Mouse (Mus musculus): Measurements from ENCODE around the gene Arhgef6. TPM values are rescaled to one million over a fixed set of nuclear protein-coding genes. Genes with fewer than 3 reads are reported as not detected.

Gene Arhgef6
- total and polyA plus RNA-seq, 2 experiments from 2014 or later, result 3.4 to 7.4 TPM

- ATAC-seq, result peak; percentile 86
These were observed 11.9 kb downstream of the Arhgef6 start for GRCm38 (mm10) chrX:57326487-57327221.

GRCm38 (mm10) chrX:57325861-57326461, 12.6 kb downstream of the Arhgef6 start:
- Histone ChIP-seq H3K9me3 (ENCODE audit: low read length) (no peaks in the 10 kb centered on the region), H3K36me3 (ENCODE audit: insufficient read depth) (no peaks in the 10 kb centered on the region), H3K4me3 (ENCODE audit: low read depth, low read length) (peak overlapping the region; percentile 41), H3K9ac (peak overlapping the region; percentile 45), H3K27ac (ENCODE audit: low read depth, low read length) (no peak overlapping the region), H3K4me2 (ENCODE audit: low read depth) (peak overlapping the region; percentile 59), H3K4me1 (ENCODE audit: insufficient read depth) (no peaks in the 10 kb centered on the region), H3K27me3 (ENCODE audit: insufficient read depth, low read length) (no peaks in the 10 kb centered on the region)
- peak; percentile 78 for ATAC-seq
- no peak for DNase-seq
- TF ChIP-seq CTCF (IDR thresholded peaks at IDR 0.05; ENCODE audit: low read depth), result no peak
- WGBS, result 22% methylated on average over 29 of the region's 29 CpGs

More at GRCm38 (mm10) chrX:57326487-57327221, 11.9 kb downstream of the Arhgef6 start:
- WGBS, result 32% methylated on average over 16 of the region's 16 CpGs
- no peak for DNase-seq
- H3K4me2 ChIP-seq (ENCODE audit: low read depth), result peak overlapping the region; percentile 59
- H3K27me3 ChIP-seq (ENCODE audit: insufficient read depth, low read length), result no peaks in the 10 kb centered on the region
- H3K27ac ChIP-seq (ENCODE audit: low read depth, low read length), result no peak overlapping the region
- peak overlapping the region; percentile 41 for H3K4me3 ChIP-seq (ENCODE audit: low read depth, low read length)
- H3K9me3 ChIP-seq (ENCODE audit: low read length), result no peaks in the 10 kb centered on the region
- no peak for TF ChIP-seq CTCF (IDR thresholded peaks at IDR 0.05; ENCODE audit: low read depth)
- H3K9ac ChIP-seq, result peak overlapping the region; percentile 45
- H3K4me1 ChIP-seq (ENCODE audit: insufficient read depth), result no peaks in the 10 kb centered on the region
- H3K36me3 ChIP-seq (ENCODE audit: insufficient read depth), result no peaks in the 10 kb centered on the region

- Histone ChIP-seq H3K27me3 (ENCODE audit: insufficient read depth, low read length) (no peaks in the 10 kb centered on the region), H3K27ac (ENCODE audit: low read depth, low read length) (no peak overlapping the region), H3K9ac (no peak overlapping the region), H3K4me3 (ENCODE audit: low read depth, low read length) (no peak overlapping the region), H3K9me3 (ENCODE audit: low read length) (no peaks in the 10 kb centered on the region), H3K4me2 (ENCODE audit: low read depth) (no peak overlapping the region), H3K36me3 (ENCODE audit: insufficient read depth) (no peaks in the 10 kb centered on the region), H3K4me1 (ENCODE audit: insufficient read depth) (no peaks in the 10 kb centered on the region)
- no peak for TF ChIP-seq CTCF (IDR thresholded peaks at IDR 0.05; ENCODE audit: low read depth)
- WGBS, result 74% methylated on average over 6 of the region's 6 CpGs
- no peak for ATAC-seq
- DNase-seq, result no peak
These were observed 13.6 kb downstream of the Arhgef6 start for GRCm38 (mm10) chrX:57324891-57325290.

GRCm38 (mm10) chrX:57312066-57312465, 26.5 kb downstream of the Arhgef6 start:
- Histone ChIP-seq H3K27ac (ENCODE audit: low read depth, low read length) (no peak overlapping the region), H3K4me2 (ENCODE audit: low read depth) (no peak overlapping the region), H3K4me3 (ENCODE audit: low read depth, low read length) (no peak overlapping the region), H3K4me1 (ENCODE audit: insufficient read depth) (no peaks in the 10 kb centered on the region), H3K36me3 (ENCODE audit: insufficient read depth) (no peaks in the 10 kb centered on the region), H3K9me3 (ENCODE audit: low read length) (no peaks in the 10 kb centered on the region), H3K27me3 (ENCODE audit: insufficient read depth, low read length) (no peaks in the 10 kb centered on the region), H3K9ac (no peak overlapping the region)
- 81% methylated on average over 5 of the region's 5 CpGs for WGBS
- ATAC-seq, result no peak
- no peak for DNase-seq
- no peak for TF ChIP-seq CTCF (IDR thresholded peaks at IDR 0.05; ENCODE audit: low read depth)

GRCm38 (mm10) chrX:57309993-57310392, 28.5 kb downstream of the Arhgef6 start:
- Histone ChIP-seq H3K9ac (no peak overlapping the region), H3K27ac (ENCODE audit: low read depth, low read length) (no peak overlapping the region), H3K4me3 (ENCODE audit: low read depth, low read length) (no peak overlapping the region), H3K9me3 (ENCODE audit: low read length) (no peaks in the 10 kb centered on the region), H3K4me2 (ENCODE audit: low read depth) (no peak overlapping the region), H3K4me1 (ENCODE audit: insufficient read depth) (no peaks in the 10 kb centered on the region), H3K27me3 (ENCODE audit: insufficient read depth, low read length) (no peaks in the 10 kb centered on the region), H3K36me3 (ENCODE audit: insufficient read depth) (no peaks in the 10 kb centered on the region)
- DNase-seq (no peak), ATAC-seq (no peak)
- no peak for TF ChIP-seq CTCF (IDR thresholded peaks at IDR 0.05; ENCODE audit: low read depth)
- WGBS, result 62% methylated on average over 2 of the region's 2 CpGs

GRCm38 (mm10) chrX:57306747-57307146, 31.8 kb downstream of the Arhgef6 start:
- Histone ChIP-seq H3K27me3 (ENCODE audit: insufficient read depth, low read length) (no peaks in the 10 kb centered on the region), H3K4me3 (ENCODE audit: low read depth, low read length) (no peak overlapping the region), H3K9ac (no peak overlapping the region), H3K9me3 (ENCODE audit: low read length) (no peaks in the 10 kb centered on the region), H3K27ac (ENCODE audit: low read depth, low read length) (no peak overlapping the region), H3K4me2 (ENCODE audit: low read depth) (no peak overlapping the region), H3K36me3 (ENCODE audit: insufficient read depth) (no peaks in the 10 kb centered on the region), H3K4me1 (ENCODE audit: insufficient read depth) (no peaks in the 10 kb centered on the region)
- no peak for TF ChIP-seq CTCF (IDR thresholded peaks at IDR 0.05; ENCODE audit: low read depth)
- 81% methylated on average over 6 of the region's 6 CpGs for WGBS
- DNase-seq (no peak), ATAC-seq (no peak)

- Histone ChIP-seq H3K27me3 (ENCODE audit: insufficient read depth, low read length) (no peaks in the 10 kb centered on the region), H3K36me3 (ENCODE audit: insufficient read depth) (no peaks in the 10 kb centered on the region), H3K4me1 (ENCODE audit: insufficient read depth) (no peaks in the 10 kb centered on the region), H3K9ac (no peak overlapping the region), H3K4me2 (ENCODE audit: low read depth) (no peak overlapping the region), H3K27ac (ENCODE audit: low read depth, low read length) (no peak overlapping the region), H3K9me3 (ENCODE audit: low read length) (no peaks in the 10 kb centered on the region), H3K4me3 (ENCODE audit: low read depth, low read length) (no peak overlapping the region)
- no peak for TF ChIP-seq CTCF (IDR thresholded peaks at IDR 0.05; ENCODE audit: low read depth)
- DNase-seq (no peak), ATAC-seq (no peak)
- 84% methylated on average over 3 of the region's 3 CpGs for WGBS
These were observed 33.7 kb downstream of the Arhgef6 start for GRCm38 (mm10) chrX:57304784-57305287.

All from forebrain, postnatal 0 days (tissue).